Mouse (Mus musculus): Measurements from ENCODE around the gene Tmbim7. TPM values are rescaled to one million over a fixed set of nuclear protein-coding genes. Genes with fewer than 3 reads are reported as not detected.

The Tmbim7 gene
- polyA plus RNA-seq, 1 experiment from 2014 or later, result not detected

DNA sequence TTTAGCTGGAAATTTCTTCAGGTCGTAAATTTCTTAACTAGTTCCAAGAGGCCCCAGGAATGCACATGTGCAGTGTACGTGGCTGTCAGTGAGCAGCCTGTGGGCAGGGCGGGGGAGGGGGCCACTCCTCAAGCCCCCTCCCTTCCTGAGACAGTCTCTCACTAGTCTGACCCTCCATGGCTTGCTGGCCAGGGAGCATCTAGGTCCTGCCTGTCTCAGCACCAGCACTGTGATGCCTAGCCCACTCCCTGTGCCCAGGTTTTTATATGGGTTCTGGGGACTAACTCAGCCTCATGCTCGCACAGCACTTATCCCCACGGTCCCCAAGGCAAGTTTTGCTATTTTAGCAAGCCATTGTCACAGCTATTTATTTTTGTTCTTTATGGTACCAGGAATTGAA, 18.7 kb upstream of the Tmbim7 start:
- H3K36me3 ChIP-seq (ENCODE audit: control insufficient read depth, insufficient read depth, low read length), result peaks cover 54% of the 10 kb centered on the region
- no peak overlapping the region for H3K27ac ChIP-seq (replicated peaks in 1 of 2; ENCODE audit: control insufficient read depth in 1 of 2, insufficient read depth in 1 of 2, low read depth in 2 of 2, low read length in 2 of 2)
- no peak overlapping the region for H3K9ac ChIP-seq (ENCODE audit: low read length)
- H3K4me1 ChIP-seq (ENCODE audit: control insufficient read depth in 2 of 2, insufficient read depth in 2 of 2, low read length in 2 of 2), result peaks cover 0 to 3% of the 10 kb centered on the region in 2 experiments; a peak in 1 of 4 replicates
- H3K9me3 ChIP-seq (ENCODE audit: control insufficient read depth, low read length), result no peaks in the 10 kb centered on the region
- ATAC-seq (ENCODE audit: insufficient number of reproducible peaks, insufficient read depth, low FRiP score, low read depth), result no peak
- no peak overlapping the region for H3K4me2 ChIP-seq (ENCODE audit: low read length)
- H3K27me3 ChIP-seq (ENCODE audit: control insufficient read depth, insufficient read depth, low read length), result no peaks in the 10 kb centered on the region
- WGBS, result 62% methylated on average over 5 of the region's 5 CpGs
- H3K4me3 ChIP-seq (ENCODE audit: control insufficient read depth in 1 of 2, insufficient read depth in 1 of 2, low read depth in 1 of 2, low read length in 2 of 2), result no peak overlapping the region

DNA sequence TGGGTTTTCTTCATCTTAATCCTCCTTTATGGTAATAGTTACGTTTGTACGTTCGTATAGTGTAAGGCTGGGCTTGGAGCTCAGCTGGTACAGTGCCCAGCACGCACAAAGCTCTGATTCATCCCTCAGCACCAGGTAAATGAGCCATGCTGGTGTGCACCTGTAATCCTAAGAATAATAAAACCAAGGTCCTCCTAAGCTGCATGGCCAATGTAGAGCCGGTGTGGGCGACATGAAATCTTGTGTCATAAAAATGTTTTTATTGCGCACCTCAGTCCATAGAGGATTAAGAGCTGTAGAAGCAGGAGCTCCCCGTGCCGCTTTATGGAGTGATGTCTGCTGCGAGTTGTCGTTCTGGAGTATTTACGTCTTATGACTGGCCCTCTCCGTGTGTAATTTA, 17.7 kb upstream of the Tmbim7 start:
- WGBS, result 93% methylated on average over 13 of the region's 13 CpGs
- H3K36me3 ChIP-seq (ENCODE audit: control insufficient read depth, insufficient read depth, low read length), result peaks cover 49% of the 10 kb centered on the region
- no peak for ATAC-seq (ENCODE audit: insufficient number of reproducible peaks, insufficient read depth, low FRiP score, low read depth)

DNA sequence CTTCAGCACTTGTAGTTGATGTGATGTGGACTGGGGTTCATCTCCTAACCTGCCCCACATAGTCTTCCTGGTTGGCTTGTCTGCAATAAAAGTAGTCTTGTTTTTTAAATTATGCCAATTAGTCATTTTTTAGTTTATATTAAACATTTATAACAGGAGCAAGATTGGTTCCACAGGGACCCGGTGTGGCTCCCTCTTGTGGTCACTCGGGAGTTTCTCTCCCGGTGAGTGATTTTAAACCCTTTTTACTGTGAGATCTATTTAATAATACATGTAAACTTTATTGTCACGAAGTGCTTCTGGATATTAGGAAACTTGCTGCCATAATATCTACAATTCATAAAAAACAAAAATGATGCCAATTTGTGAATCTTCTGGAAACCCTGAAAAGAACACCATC, 17.0 kb upstream of the Tmbim7 start:
- H3K36me3 ChIP-seq (ENCODE audit: control insufficient read depth, insufficient read depth, low read length), result peaks cover 48% of the 10 kb centered on the region
- no peaks in the 10 kb centered on the region for H3K9me3 ChIP-seq (ENCODE audit: control insufficient read depth, low read length)
- H3K4me2 ChIP-seq (ENCODE audit: low read length), result no peak overlapping the region
- 67% methylated on average over 4 of the region's 4 CpGs for WGBS
- ATAC-seq (ENCODE audit: insufficient number of reproducible peaks, insufficient read depth, low FRiP score, low read depth), result no peak
- no peak overlapping the region for H3K27ac ChIP-seq (replicated peaks in 1 of 2; ENCODE audit: control insufficient read depth in 1 of 2, insufficient read depth in 1 of 2, low read depth in 2 of 2, low read length in 2 of 2)
- no peak overlapping the region for H3K9ac ChIP-seq (ENCODE audit: low read length)
- peaks cover 0 to 3% of the 10 kb centered on the region in 2 experiments; a peak in 1 of 4 replicates for H3K4me1 ChIP-seq (ENCODE audit: control insufficient read depth in 2 of 2, insufficient read depth in 2 of 2, low read length in 2 of 2)
- H3K27me3 ChIP-seq (ENCODE audit: control insufficient read depth, insufficient read depth, low read length), result no peaks in the 10 kb centered on the region
- no peak overlapping the region for H3K4me3 ChIP-seq (ENCODE audit: control insufficient read depth in 1 of 2, insufficient read depth in 1 of 2, low read depth in 1 of 2, low read length in 2 of 2)

More for the DNA sequence above, 17.7 kb upstream of the Tmbim7 start:
- peaks cover 0 to 3% of the 10 kb centered on the region in 2 experiments; a peak in 1 of 4 replicates for H3K4me1 ChIP-seq (ENCODE audit: control insufficient read depth in 2 of 2, insufficient read depth in 2 of 2, low read length in 2 of 2)
- no peaks in the 10 kb centered on the region for H3K27me3 ChIP-seq (ENCODE audit: control insufficient read depth, insufficient read depth, low read length)
- no peak overlapping the region for H3K4me3 ChIP-seq (ENCODE audit: control insufficient read depth in 1 of 2, insufficient read depth in 1 of 2, low read depth in 1 of 2, low read length in 2 of 2)
- H3K4me2 ChIP-seq (ENCODE audit: low read length), result no peak overlapping the region
- no peak overlapping the region for H3K27ac ChIP-seq (replicated peaks in 1 of 2; ENCODE audit: control insufficient read depth in 1 of 2, insufficient read depth in 1 of 2, low read depth in 2 of 2, low read length in 2 of 2)
- no peaks in the 10 kb centered on the region for H3K9me3 ChIP-seq (ENCODE audit: control insufficient read depth, low read length)
- no peak overlapping the region for H3K9ac ChIP-seq (ENCODE audit: low read length)

DNA sequence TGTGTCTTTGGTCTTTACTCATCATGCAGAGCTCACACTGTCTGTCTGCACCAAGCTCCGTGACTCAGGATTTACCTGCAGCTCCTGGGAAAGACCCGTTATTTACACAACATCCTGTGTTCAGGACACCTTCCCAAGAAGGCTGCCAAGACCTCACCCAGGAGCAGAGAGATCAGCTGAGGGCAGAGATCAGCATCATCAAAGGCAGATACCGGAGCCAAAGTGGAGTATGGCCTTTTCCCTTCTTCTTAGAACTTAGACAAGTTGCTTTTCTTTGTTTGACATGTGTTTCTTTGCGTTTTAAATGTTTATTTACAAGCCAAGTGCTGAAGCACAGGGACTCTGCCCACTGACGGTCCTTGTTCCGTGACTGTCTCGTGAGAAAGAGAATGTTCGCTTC, 15.7 kb upstream of the Tmbim7 start:
- Histone ChIP-seq H3K4me2 (ENCODE audit: low read length) (no peak overlapping the region), H3K9me3 (ENCODE audit: control insufficient read depth, low read length) (no peaks in the 10 kb centered on the region), H3K4me3 (ENCODE audit: control insufficient read depth in 1 of 2, insufficient read depth in 1 of 2, low read depth in 1 of 2, low read length in 2 of 2) (no peak overlapping the region), H3K27me3 (ENCODE audit: control insufficient read depth, insufficient read depth, low read length) (no peaks in the 10 kb centered on the region), H3K27ac (replicated peaks in 1 of 2; ENCODE audit: control insufficient read depth in 1 of 2, insufficient read depth in 1 of 2, low read depth in 2 of 2, low read length in 2 of 2) (no peak overlapping the region), H3K4me1 (ENCODE audit: control insufficient read depth in 2 of 2, insufficient read depth in 2 of 2, low read length in 2 of 2) (peaks cover 0 to 3% of the 10 kb centered on the region in 2 experiments; a peak in 1 of 4 replicates), H3K9ac (ENCODE audit: low read length) (no peak overlapping the region), H3K36me3 (ENCODE audit: control insufficient read depth, insufficient read depth, low read length) (peaks cover 50% of the 10 kb centered on the region)
- 70% methylated on average over 8 of the region's 8 CpGs for WGBS
- no peak for ATAC-seq (ENCODE audit: insufficient number of reproducible peaks, insufficient read depth, low FRiP score, low read depth)

GRCm38 (mm10) chr5:3644621-3645020, 6.4 kb upstream of the Tmbim7 start:
- no peak overlapping the region for H3K4me2 ChIP-seq (ENCODE audit: low read length)
- ATAC-seq (ENCODE audit: insufficient number of reproducible peaks, insufficient read depth, low FRiP score, low read depth), result no peak
- H3K36me3 ChIP-seq (ENCODE audit: control insufficient read depth, insufficient read depth, low read length), result peaks cover 59% of the 10 kb centered on the region

GRCm38 (mm10) chr5:3645326-3645725, 5.7 kb upstream of the Tmbim7 start:
- Histone ChIP-seq H3K9ac (ENCODE audit: low read length) (no peak overlapping the region), H3K4me3 (ENCODE audit: control insufficient read depth in 1 of 2, insufficient read depth in 1 of 2, low read depth in 1 of 2, low read length in 2 of 2) (no peak overlapping the region), H3K27ac (replicated peaks in 1 of 2; ENCODE audit: control insufficient read depth in 1 of 2, insufficient read depth in 1 of 2, low read depth in 2 of 2, low read length in 2 of 2) (no peak overlapping the region), H3K9me3 (ENCODE audit: control insufficient read depth, low read length) (no peaks in the 10 kb centered on the region), H3K36me3 (ENCODE audit: control insufficient read depth, insufficient read depth, low read length) (peaks cover 54% of the 10 kb centered on the region), H3K4me2 (ENCODE audit: low read length) (0 out of 2 replicates have a peak overlapping the region, but pooled peaks have one; percentile 9), H3K27me3 (ENCODE audit: control insufficient read depth, insufficient read depth, low read length) (no peaks in the 10 kb centered on the region), H3K4me1 (ENCODE audit: control insufficient read depth in 2 of 2, insufficient read depth in 2 of 2, low read length in 2 of 2) (peaks cover 2 to 10% of the 10 kb centered on the region in 2 experiments; a peak in 3 of 4 replicates)
- 81% methylated on average over 6 of the region's 6 CpGs for WGBS
- ATAC-seq (ENCODE audit: insufficient number of reproducible peaks, insufficient read depth, low FRiP score, low read depth), result no peak

More at GRCm38 (mm10) chr5:3644621-3645020, 6.4 kb upstream of the Tmbim7 start:
- H3K9ac ChIP-seq (ENCODE audit: low read length), result no peak overlapping the region
- H3K4me1 ChIP-seq (ENCODE audit: control insufficient read depth in 2 of 2, insufficient read depth in 2 of 2, low read length in 2 of 2), result peaks cover 2 to 10% of the 10 kb centered on the region in 2 experiments; a peak in 3 of 4 replicates
- no peaks in the 10 kb centered on the region for H3K27me3 ChIP-seq (ENCODE audit: control insufficient read depth, insufficient read depth, low read length)
- no peaks in the 10 kb centered on the region for H3K9me3 ChIP-seq (ENCODE audit: control insufficient read depth, low read length)
- WGBS, result 88% methylated on average over 6 of the region's 6 CpGs
- no peak overlapping the region for H3K4me3 ChIP-seq (ENCODE audit: control insufficient read depth in 1 of 2, insufficient read depth in 1 of 2, low read depth in 1 of 2, low read length in 2 of 2)
- no peak overlapping the region for H3K27ac ChIP-seq (replicated peaks in 1 of 2; ENCODE audit: control insufficient read depth in 1 of 2, insufficient read depth in 1 of 2, low read depth in 2 of 2, low read length in 2 of 2)

- Histone ChIP-seq H3K4me1 (ENCODE audit: control insufficient read depth in 2 of 2, insufficient read depth in 2 of 2, low read length in 2 of 2) (peaks cover 2 to 10% of the 10 kb centered on the region in 2 experiments; a peak in 3 of 4 replicates), H3K4me2 (ENCODE audit: low read length) (peak overlapping the region; percentile 80), H3K27me3 (ENCODE audit: control insufficient read depth, insufficient read depth, low read length) (no peaks in the 10 kb centered on the region), H3K9me3 (ENCODE audit: control insufficient read depth, low read length) (no peaks in the 10 kb centered on the region), H3K9ac (ENCODE audit: low read length) (peak overlapping the region; percentile 94), H3K27ac (replicated peaks in 1 of 2; ENCODE audit: control insufficient read depth in 1 of 2, insufficient read depth in 1 of 2, low read depth in 2 of 2, low read length in 2 of 2) (0 out of 4 replicates have a peak overlapping the region, but pooled peaks of 1 of the 2 experiments have one; percentile 94), H3K36me3 (ENCODE audit: control insufficient read depth, insufficient read depth, low read length) (peaks cover 43% of the 10 kb centered on the region), H3K4me3 (ENCODE audit: control insufficient read depth in 1 of 2, insufficient read depth in 1 of 2, low read depth in 1 of 2, low read length in 2 of 2) (peak overlapping the region; percentile 71 to 97)
- 28% methylated on average over 6 of the region's 6 CpGs for WGBS
- ATAC-seq (ENCODE audit: insufficient number of reproducible peaks, insufficient read depth, low FRiP score, low read depth), result no peak
Observed at GRCm38 (mm10) chr5:3646539-3646938, 4.4 kb upstream of the Tmbim7 start.
